Mouse (Mus musculus) C2C12 (cell line): ENCODE results near the gene D1Ertd622e.

ENCODE experiments used
- CTCF ChIP-seq: IDR thresholded peaks from one replicate; pipeline ENCODE4 v1.5.1; 2011; ENCODE audit not compliant: control insufficient read depth, insufficient read depth, insufficient read length
- MAX ChIP-seq: IDR thresholded peaks from one replicate; pipeline ENCODE4 v1.6.1; 2011; ENCODE audit warnings: mild to moderate bottlenecking, control low read depth
- MYOD1 ChIP-seq: IDR thresholded peaks from one replicate; pipeline ENCODE4 v1.6.1; 2011; ENCODE audit warnings: low read depth; ENCODE audit not compliant: control insufficient read depth, insufficient read length
- MYOG ChIP-seq: IDR thresholded peaks from one replicate; pipeline ENCODE4 v1.6.1; 2011; ENCODE audit not compliant: control insufficient read depth, insufficient read length; ENCODE audit errors: extremely low read depth
- USF1 ChIP-seq: IDR thresholded peaks from one replicate; pipeline ENCODE4 v1.6.1; 2011; ENCODE audit warnings: low read depth, mild to moderate bottlenecking, control low read depth, moderate library complexity

GRCm38 (mm10) chr1:97562867-97563266, 99.0 kb downstream of the D1Ertd622e start:
- TF ChIP-seq CTCF (no peak), USF1 (no peak), MAX (no peak), MYOG (no peak), MYOD1 (no peak)
